Mouse (Mus musculus): ENCODE results near the gene Lcp1.
A peak's percentile ranks its signal among the peaks of the same experiment; 100 is the strongest.

Lcp1 gene

GRCm38 (mm10) chr14:75213752-75214151 lies 82.9 kb downstream of the Lcp1 start:
- no peak for DNase-seq

DNA sequence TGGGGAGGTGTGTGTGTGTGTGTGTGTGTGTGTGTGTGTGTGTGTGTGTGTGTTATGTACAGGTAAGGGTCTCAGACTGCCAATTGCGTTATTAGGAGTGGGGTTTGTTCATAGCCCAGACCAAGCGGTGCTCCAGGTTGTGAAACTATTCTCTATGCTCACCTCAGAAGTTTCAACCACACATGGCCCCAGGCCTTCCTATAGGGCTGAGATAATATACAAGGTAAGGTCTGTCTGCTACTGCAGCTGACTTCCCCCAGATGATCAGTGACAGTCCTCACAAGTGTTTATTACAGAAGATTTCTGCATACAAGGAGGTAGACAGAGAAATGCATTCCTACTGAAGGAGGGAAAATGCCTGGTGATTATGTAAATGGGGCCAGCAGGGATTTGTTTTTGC lies 87.9 kb downstream of the Lcp1 start:
- DNase-seq: no peak

GRCm38 (mm10) chr14:75219250-75219913 lies 88.5 kb downstream of the Lcp1 start:
- DNase-seq: no peak

DNA sequence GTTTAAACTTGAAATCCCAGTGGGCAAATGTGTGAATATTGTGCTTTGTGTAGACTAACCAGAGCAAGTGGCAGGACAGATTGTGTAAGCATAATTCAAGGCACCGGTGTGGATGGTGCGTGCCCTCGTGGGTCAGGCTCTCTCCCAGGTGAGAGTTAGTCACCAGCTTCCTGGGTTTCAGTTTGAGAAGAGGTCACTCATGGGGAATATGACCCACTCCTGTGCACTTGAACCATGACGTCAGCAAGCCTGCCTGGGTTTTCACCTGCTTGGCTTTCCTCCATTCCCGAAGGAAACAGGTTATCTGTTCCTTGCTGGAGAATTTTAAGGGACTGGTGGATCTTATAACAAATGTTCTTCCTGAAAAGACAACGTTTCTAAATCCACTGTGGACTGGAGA lies 91.5 kb downstream of the Lcp1 start:
- DNase-seq: no peak

GRCm38 (mm10) chr14:75227453-75228084 lies 96.7 kb downstream of the Lcp1 start:
- no peak for DNase-seq

DNA sequence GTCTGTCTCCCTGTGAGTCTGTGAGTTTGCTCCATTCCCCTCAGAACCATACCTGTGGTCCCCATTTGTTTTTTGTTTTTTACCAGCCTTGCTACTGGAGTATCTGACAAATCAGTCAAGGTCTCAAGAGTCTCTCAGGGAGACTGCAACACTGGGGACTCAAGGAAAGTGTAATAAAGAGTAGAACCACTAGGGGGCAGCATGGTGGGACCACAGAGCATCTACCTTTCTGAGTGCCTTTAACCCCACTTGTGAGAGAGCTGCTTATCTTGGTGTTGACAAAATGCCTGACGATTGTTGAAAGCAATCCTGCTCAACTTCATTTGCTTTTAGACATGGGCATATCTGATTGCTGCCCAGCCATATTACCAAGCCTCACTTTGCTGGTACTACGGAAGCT lies 98.9 kb downstream of the Lcp1 start:
- DNase-seq: peak; percentile 31

- DNase-seq: no peak
Measured at GRCm38 (mm10) chr14:75233070-75233469, 102.2 kb downstream of the Lcp1 start.

DNA sequence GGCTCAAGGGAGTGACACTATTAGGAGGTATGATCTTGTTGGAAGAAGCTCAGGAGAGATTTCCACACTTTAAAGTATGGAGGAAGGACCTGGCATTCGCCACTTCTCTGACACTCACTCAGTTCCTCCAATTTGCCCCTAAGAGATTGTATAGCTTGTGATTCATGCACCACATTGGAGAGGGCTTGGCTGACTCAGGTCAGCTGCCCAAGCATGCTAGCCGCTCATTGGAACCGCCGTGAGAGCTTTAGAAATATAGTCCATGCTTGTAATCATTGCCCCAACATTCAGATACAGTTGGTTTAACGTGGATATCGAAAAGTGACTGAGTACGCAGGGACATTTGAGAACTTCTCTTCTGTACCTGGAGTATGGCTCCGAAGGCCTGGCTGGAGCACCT lies 104.7 kb downstream of the Lcp1 start:
- DNase-seq: no peak

DNA sequence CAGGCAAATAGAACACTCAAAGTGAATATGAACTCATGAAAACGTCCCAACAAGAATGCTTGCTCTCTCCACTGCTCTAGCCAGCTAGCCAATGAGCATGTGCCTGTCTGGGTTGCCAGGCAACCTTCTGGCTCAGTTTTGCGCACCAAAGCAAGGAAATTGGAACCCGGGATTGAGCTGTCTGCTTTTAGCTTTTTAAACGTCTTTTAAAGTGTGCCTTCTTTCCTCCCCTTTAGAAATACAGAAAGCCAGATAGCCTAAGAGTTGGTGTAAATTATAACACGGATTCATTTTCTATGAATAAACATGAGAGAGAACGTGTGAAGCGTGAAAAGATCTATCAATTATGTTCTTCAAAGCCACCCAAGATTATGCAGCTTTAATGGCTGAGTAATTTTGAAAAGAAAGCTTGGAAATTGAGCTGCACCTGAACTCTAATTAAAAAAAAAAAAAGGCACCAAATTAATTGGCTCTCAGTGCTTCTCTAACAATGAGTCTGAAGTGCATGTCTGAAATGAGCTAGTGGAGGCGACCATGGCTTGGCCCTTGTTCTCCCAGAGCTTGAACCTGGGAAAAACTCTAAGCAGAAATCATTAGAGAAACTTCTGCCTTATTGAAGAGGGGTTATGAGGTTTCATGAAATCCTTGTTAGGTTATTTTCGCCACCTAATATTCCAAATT lies 105.2 kb downstream of the Lcp1 start:
- no peak for DNase-seq

DNA sequence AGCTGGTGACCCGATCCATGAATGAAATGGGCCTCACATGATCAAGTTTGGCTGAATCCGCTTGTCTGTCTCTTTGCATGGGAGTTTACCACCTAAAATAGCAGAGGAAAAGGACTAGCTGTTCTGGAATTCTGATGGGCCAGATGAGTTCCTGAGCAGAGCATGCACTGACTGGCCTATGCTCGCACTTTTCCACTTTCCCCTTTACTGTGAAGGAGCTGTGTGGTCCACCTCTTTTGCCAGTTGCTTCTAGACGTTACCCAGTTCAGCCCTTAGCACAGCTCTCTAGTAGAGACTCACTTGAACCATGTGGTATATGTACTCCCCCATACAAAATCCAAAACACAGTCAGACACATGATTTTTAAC lies 105.7 kb downstream of the Lcp1 start:
- DNase-seq: no peak

DNA sequence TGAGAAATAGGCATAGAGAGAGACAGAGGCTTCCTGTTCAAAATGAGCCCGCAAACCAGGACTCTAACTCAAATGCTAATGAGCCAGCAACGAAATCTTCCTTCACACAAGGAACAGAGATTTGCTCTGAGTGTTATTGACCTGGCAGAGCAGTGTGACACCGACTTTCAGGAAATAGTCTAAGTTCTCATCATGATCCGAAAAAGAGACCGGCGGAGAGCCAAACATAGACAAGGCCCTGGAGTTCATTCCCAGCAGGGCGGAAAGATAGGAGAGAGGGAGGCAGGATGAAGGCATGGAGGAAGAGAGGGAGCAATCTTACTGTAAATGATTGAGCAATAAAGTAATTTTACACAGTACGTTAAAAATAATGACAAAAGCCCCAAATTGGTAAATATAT lies 106.2 kb downstream of the Lcp1 start:
- DNase-seq: no peak

GRCm38 (mm10) chr14:75238054-75238692 lies 107.3 kb downstream of the Lcp1 start:
- no peak for DNase-seq

- DNase-seq: no peak
Measured at GRCm38 (mm10) chr14:75242087-75242486, 111.2 kb downstream of the Lcp1 start, which contains the start of gene Cpb2. Gene Cpb2, plus strand, starts transcription at chr14:75242287.

DNA sequence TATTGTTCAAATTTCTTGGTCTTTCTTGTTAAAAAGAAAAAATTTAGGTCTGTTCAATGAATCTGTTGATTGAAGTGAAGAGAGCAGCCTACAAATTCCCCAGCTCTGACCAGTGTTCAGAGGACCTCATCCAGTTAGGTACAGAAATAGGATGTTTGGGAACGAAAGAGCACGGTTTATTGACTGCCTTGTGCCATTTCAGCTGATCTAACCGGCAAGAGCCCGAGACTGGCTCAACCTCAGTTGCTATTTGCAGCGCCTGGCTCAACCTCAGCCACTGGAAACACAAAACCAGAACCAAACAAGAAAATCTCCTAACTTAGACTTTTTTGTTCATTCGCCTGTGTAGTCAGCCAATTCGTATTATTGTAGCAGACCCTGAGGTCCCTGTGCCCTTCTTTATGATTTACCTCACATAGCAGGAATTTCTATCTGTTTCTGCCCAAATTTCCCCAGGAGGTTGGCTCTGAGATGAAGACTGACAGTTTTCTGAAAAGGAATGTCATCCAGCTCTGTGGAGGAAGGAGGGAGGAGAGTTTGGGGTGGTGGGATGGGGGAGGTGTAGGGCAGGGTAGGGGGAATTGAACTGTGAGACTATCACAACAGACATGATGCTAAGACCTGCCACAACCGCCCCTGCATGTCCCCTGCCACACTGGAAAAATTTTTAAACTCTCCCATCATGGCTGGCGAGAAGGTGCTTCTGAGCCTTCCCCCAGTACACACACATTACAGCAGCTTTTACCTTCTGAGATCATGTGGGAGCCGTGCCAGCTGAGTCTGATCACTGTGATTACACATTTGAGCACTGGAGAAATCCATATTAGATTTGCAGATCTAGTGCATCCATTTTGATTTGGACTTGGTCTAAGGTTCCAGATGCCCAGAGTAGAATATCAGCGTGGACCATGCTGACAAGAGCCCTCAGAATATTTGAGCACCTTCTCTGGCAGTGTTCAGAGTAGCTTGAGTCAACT lies 115.4 kb downstream of the Lcp1 start:
- DNase-seq: no peak

- no peak for DNase-seq
Measured at GRCm38 (mm10) chr14:75250432-75250831, 119.5 kb downstream of the Lcp1 start.

DNA sequence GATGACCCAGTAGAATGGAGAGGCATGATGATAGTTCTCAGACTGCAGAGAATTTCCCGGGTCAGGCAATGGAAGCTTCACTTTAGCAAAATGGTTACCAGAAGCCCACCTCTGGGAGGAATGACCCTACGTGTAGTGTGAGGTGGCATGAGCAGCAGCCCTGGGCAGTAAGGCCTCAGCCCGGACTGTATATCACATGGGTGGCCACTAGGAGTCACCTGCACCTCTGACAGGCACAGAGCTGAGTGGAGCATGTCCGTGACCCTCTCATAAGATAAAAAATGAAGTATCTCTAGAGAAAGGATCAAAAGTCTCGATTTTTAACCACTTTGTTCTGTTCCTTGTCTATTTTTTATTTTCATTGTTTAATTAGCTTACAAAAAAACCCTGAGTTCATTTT lies 125.6 kb downstream of the Lcp1 start:
- DNase-seq: no peak

DNA sequence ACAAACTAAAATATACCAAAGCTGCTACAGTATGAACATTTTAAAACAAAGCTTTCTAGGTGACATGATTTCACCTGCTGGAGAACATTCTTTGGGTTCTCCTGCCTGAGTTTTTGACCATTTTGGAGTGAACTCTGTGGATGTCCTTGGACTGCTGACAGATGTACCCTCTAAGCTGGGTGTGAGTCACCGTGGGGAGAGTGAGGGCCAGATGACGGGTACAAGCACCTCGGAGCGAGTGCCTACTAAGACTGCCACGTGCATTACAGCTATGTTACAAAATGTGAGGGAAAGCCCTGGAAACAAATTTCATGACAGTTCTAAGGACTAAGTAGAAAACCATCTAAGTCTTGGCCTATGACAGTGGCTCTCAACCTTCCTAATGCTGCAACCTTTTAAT lies 138.6 kb downstream of the Lcp1 start:
- DNase-seq: no peak

DNA sequence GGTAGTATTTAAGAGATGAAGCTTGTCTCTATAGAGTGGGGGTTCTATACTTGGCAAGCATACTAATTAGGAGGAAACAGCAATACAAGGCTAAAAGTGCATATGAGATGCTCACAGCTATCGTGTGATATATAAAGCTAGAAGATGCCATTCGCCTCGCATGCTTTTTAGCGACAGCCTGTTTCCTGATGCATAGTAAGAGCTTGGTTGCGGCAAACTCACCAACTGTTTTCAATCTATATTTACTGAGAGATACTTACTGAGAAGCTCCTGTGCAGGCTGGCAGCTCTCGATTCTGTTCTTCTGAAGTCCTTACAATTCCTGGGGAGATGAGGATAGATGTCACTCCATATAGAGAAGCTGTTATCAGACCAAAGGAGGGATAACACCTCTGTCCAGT lies 148.8 kb downstream of the Lcp1 start:
- no peak for DNase-seq

DNA sequence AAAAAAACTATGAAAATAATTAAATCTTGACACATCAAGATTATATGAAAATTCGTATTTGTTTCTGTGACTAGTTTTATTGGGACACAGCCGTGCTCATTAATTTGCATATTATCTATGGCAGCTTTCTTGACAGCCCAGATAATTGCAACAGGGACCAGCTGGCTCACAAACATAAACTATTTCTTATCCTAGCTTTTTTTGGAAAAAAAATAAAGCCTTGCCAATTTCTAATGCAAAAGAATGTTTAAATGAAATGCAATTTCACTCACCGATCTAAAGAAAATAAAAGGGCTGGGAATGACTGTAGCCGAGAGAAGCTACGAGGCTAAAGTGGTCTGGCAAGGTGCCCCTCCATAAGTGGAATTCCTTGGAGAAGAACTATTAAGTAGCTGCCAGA lies 149.5 kb downstream of the Lcp1 start:
- no peak for DNase-seq
